Mouse (Mus musculus) WW6 (cell line): ENCODE data around the gene Klhl33.
"Not testable (repeated sequence)": the region's sequence is repeated elsewhere in the genome, so short reads cannot be mapped to it uniquely, and the experiment has no call there.

Experiments
- DNase-seq: peaks from one replicate; pipeline ENCODE4 v3.0.0-alpha.2; 2013; ENCODE audit warnings: low read depth, low spot score

Gene Klhl33

DNA sequence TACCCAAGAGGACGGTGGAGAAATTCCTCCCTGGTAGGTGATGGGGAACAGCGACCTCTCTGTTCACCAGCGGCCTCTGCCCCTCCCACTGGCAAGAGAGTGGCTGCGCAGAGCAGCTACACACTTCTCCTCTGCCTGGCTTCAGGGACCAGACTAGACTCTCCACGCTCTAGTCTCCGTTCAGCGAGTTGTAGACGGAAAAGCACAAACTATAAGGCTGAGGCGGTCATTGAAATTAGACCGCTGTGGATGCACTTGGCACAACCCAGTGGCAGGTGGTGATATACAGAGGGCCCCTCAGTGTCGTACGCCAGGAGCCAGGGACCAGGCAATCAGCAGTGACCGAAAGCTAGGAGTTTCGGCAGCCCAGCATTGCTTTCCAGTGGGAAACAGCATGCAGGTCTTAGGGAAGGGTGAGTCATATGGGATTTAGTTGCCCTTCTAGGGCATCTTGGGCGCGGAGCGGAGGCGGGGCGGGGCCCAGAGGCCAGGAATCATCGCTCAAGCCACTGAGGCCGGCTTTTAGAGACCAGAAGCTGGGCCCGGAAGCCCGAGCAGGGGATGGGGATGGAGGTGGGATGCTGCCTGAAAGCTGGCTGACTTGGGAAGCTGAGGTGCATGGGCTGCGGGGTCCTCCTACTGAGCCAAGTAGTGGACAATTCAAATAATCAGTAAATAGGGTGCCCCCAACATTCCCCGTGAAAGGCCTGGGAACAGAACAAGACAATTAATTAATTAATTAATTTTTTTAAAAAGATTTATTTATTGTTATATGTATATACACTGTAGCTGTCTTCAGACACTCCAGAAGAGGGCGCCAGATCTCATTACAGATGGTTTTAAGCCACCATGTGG, 6.9 kb upstream of the Klhl33 start:
- peak; percentile 57 for DNase-seq

DNA sequence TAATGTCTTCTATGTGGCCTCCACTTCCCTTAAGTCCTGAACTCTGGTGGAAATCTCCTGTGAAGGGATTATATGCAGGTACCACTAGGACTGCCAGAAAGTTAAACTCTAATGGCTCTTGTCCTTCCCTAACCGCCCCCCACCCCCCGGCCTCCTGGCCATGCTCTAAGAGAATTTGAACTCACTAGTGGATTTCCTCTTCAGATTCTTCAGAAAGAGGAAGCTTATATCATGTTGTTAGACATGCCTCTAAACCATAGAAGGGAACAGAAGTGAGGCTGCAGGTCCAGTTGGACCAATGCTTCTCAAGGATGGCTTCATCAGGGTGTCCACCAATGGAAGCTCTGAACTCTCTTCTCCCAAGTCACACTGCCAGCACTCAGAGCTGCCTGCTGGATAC, 685 bp upstream of the Klhl33 start:
- DNase-seq = not testable (repeated sequence)

DNA sequence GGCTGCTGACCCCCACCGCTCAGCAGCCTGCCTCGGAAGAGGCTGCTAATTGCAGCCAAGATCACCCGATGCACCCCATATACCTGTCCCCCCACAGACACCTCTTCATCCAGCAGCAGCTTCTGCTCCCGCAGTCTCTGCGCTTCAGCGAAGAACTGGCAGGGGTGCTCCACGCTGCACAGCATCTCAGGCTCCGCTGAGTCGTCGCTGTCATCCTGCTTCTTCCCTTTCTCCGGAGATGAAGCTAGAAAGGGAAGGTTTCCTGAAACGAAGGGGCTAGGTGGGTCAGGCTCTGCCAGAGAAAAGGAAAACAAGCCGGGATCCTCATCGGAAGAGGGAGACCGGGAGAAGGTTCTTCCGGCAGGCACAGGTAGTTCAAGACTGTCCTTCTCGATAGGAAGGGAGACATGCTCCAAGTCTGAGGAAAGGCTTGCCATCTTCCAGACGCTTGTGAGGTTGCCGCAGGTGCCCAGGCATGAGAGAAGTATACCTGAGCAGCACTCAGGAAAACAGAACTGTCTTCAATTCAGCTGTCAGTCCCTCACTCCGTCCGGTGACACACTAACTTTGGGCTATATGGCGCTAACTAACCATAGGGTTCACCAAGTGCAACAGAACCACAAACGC, 447 bp downstream of the Klhl33 start:
- DNase-seq = no peak

DNA sequence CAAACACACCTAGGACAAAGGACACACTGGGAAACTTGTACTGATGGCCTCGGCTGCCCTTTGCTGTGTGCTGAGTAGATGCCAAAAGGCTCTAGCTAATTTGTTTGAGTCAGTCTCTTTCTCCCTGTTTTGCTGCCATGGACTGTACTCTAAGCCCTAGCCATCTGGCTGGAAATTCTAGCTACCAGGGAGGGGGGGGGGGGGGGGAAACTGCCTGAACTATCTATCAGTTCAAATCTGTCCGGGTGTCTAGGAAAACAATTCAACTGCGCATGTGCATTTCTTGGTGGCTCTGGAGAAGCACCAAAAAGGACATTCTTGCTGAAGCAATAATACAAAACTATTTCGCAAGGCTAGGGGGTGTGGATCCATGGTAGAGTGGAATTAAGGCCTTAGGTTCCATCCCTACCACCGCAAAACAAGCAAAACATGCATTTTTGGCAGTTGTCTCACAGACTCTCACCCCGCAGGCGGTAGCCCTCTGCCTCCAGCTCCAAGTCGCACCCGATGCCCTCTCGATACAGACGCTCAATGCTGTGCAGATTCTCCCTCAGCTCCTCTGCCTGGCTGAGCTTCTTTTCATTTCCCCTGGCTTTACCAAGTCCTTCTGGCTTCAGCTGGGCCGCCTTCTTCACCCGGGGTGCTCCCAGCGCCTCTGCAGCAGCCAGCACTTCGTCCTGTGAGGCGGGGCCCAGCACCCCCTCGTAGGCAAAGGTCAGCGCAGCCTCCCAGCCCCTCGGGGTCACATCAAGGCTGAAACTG, 1.1 kb downstream of the Klhl33 start:
- DNase-seq = no peak

DNA sequence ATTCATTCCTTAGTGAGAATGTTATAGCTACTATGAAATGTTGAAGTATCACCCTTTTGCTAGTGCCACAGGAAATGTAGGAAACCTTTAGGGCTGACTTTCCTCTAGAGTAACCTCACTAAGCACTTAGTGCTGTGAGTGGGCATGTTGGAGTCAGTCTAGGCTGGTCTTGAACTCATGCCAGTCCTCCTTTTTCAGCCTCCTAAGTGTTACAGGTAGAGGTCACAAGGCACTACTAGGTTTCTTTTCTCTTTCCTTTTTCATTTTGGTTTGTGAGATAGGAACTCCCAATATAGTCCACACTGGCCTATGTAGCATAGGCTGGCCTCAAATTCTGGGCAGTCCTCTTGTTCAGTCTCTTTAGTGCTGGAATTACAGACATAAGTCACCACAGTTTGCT, 1.9 kb downstream of the Klhl33 start:
- no peak for DNase-seq

DNA sequence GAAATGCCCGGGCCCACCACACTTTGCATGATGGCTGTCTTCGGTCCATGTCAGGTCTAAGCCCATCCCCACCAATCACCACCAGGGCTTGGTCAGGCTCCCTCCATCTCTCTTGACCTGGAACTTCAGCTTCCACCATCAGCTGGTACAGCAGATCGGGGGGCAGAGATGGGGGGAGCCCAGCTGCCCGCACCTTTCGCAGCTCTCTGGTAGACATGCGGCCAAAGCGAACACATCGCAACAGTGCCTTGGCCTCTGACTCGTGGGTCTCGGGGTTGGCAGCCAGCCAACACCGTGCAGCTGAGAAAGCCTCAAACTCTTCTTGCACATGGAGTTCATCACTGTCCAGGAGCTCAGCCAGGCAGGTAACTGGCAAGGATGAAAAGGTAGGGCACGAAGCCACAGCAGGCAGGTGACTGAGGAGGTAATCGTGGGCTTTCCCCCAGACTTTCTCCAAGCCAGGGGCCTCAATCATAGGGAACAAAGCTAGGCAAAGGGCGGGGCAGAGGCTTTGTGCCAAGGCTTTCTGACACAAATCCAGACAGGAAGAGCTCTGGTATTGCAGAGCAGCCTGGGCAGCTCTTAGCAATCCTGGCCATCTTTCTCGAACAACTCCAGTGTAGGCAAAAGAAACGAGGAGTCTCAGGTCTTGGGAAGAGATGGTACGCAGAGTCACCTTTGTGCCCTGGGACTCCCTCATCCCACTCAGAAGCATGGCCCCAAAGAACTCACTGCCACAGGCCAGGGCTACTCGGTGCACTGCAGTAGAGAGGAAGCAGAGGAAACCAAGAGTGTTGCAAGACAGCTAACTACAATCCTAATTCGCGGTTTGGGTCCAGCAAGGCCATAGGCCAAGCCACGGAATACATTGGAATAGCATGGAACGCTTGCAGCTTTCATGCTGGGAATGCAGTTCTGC, 4.5 kb downstream of the Klhl33 start:
- no peak for DNase-seq

DNA sequence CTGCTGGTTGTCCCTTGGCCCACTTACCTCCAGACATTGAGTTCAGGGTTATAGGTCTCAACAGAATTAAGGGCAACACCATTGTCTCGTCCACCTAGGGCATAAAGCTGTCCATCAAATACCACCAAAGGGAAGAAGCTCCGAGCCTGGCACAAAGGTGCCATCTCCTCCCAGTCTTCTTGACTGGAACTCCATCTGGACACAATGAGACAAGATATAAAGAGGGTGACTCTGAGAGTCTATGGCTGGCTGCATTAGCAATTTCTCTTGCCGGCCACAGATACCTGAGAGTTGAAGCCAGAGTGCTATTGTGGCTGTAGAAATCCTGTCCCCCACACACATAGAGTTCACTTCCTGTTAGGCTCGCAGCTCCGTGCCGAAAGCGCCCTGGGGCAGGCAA, 5.2 kb downstream of the Klhl33 start:
- DNase-seq = no peak

DNA sequence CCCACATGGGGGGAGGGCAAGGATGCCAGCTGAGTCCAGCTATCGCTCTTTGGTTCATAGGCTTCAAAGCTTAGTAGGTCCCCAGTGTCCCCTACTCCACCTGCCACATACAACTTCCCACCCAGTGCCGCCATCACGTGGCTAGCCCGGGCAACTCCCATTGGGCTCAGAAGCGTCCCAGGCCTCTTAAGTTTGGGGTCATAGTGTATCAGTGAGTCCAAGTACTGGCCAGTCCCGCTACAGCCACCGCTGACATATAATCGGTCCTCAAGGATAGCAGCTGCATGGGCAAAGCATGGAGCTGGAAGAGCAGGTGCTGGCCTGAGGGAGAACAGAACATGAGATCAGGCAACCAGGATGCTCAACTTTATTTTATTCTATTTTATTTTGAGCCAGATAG, 5.7 kb downstream of the Klhl33 start:
- DNase-seq = no peak

DNA sequence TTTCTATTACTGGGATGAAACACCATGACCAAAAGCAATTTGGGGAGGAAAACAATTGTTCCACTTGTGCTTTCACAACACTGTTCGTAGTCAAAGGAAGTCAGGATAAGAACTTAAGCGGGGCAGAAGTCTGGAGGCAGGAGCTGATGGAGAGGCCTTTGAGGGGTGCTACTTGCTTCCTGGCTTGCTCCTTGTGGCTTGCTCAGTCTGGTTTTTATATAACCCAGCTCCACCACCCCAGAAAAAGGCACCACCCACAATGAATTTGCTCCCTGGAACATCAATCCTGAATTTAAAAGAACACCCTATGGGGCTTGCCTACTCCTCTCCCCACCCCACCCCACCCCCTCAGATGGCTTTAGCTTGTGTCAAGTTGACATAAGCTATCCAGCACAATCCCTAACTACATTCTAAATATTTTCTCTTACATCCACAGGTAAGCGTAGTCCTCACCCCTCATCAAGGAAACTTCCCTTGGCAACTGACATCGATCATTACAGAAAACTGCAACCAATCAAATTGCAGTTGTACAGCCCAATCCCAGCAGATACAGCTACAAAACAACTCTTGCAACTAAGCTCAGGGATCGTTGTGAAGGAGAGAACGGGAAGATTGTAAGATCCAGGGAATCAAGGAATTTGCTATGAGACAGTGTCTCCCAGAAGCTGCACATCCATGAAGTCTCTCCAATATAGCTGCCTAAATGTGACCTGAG, 20.9 kb downstream of the Klhl33 start:
- DNase-seq = no peak

DNA sequence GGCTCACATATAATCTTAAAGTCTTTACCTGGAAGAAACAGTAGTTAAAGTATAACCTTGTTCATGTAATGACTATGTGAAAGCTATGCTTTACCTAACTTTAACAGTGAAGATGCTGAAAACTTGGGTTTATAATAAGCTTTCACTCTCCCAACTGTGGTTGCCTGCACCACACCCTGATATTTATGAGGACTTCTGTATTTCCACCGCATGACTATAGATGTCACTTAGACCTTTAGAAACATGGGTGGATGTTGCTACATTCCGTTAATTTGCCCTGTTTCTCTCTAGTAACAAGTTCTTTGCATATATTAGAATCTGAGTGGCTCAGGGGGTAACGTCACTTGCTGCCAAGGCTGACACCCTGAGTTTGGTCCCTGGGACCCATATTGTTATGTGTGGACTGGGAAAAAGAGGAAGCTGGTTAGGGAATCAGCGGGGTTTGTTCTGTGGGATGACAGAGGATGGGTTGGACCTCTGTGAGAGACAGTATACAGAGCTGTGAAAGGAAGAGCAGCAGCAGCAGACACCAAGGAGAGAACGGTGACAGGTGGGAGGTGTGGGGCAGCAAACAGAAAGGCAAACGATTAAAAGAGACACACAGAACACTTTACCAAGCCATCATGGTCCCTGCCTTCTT, 21.6 kb downstream of the Klhl33 start:
- DNase-seq = no peak

DNA sequence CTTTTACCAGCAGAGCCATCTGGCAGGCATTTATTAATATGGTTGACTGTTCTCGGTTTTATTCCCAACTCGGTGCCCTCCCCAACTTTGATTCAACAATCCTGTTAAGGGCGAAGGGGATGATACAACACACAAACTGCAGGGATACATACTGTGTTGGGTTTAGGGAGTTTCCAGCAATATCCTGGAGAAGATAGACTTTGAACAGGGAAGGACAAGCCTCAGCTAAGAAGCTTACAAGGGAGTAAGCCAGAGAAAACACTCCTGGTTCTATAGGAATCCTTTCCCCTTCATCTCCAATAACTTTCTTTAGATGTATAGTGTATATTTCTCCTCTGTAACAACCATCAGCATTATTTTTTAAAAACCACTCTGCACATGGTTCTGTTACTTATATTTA, 22.1 kb downstream of the Klhl33 start:
- DNase-seq = no peak

DNA sequence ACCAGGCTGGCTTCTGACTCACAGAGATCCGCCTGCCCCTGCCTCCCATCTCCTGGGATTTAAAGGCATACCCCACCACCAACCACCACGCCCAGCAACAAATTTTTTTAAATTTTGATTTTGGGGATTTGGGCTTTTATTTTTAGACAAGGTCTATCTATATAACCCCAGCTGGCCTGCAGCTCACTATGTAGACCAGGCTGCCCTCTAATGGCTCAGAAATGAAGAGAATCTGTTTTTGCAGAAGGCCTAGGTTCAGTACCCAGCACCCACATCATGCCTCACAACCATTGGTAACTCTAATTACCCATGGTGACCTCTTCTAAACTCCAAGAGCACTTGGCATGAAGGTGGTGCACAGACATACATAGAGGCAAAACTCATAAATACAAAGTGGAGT, 26.0 kb downstream of the Klhl33 start:
- no peak for DNase-seq

DNA sequence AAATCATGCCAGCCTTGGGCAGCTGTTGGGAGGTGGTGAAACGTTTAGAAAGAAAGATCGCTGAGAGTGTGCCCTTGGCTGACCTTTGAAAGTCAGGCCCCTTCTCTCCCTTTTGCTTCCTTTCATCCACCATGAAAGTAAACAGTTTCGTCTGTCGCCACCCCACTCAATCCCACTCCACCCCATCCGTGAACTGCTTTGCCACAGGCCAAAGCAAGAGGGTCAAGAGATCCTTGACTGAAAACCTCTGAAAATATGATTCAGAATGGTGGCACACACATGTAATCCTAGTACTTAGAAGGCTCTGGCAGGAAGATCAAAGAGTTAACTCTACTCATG, 26.5 kb downstream of the Klhl33 start:
- no peak for DNase-seq

DNA sequence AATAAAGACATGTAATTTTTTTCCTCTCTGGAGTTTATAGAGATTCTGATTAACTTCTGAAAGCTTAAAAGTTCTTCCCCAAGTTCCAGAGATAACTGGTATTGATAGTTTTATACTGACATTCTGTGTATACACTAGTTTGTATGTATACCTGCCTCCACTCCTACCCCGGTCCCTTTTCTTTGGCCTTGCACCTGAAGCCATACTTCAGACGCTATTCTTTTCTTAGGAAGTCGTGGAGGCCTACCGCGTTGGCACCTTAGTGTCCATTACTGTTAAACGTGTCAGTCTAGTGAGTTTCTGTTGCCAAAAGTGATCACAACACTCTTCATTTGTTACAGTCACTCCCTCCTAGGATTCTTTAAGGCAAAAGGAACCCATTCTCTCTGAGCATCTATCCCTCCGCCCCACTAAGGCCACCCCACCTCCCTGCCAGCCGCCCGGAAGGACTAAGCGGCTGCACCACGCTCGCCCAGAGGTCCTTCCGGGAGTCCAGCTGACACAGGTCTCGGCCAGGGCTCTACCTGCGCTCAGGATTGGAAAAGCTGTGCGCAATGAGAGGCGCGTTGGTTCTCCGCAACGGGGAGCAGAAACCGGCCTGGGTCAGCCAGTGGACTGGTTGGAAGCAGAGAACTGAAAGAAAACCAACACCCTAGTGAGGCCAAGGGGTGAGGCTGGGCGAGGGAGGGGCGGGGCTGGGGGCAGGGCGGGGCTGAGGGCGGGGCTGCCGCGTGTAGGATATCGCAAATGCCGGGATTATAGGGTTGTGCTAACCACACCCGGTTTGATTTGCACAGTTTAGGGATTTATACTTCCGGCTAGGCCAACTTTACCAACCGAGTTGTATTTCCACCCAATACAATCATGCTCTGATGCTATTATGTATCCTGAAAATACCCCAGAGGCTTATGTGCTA, 27.2 kb downstream of the Klhl33 start, which contains the start of gene Tep1:
Tep1 (minus strand) TSS at position 672 of the 916 bp plus-strand sequence.
- DNase-seq = peak; percentile 70

DNA sequence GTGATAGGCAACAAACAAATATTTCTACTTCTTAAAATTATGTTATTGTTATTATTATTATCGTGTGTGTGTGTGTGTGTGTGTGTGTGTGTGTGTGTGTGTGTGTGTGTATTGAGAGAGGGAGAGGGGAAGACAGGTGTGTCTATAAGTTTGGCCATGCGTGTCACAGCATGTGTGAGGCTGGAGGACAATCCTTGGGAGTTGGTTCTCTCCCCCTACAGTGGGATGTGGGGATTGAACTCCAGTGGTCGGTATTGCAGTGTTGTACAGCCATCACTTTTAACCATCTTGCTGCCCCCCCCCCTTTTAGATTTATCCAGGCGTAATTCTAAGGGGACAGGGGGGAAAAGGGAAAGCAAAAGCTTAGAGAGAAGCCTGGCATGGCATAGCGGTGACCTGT, 28.7 kb downstream of the Klhl33 start:
- DNase-seq = no peak

DNA sequence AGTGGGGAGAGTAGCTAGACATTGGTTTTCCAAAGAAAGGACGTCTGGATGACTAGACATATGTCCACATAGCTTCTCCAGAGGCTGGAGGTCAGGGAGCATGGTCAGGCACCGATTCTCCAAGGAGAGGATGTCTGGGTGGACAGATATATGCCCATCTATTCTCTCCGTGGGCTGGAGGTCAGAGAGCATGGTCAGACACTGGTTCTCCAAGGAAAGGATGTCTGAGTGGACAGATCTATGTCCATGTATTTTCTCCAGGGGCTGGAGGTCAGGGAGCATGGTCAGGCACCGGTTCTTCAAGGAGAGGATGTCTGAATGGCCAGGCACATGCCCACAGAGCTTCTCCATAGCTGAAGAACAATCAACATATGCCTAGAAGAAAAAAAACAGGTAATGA, 29.1 kb downstream of the Klhl33 start:
- DNase-seq = no peak

DNA sequence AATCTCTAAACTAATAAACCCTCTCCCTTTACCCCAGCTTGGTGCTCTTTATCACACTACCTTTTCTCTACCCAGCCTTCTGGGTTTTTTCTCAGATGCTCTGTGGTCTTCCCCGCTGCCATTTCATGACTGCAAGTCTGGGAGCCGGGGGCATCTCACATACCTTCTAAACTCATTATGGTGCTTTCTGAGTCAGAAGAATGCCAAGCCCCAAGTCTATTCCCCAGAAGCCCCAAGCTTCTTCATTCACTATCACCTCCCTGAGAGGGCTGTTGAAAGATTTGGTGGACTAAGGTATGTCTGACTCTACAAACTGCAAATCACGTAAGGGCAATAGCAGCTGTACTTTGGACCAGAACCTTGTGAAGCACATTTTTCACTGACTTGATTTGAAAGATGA, 30.3 kb downstream of the Klhl33 start:
- no peak for DNase-seq

DNA sequence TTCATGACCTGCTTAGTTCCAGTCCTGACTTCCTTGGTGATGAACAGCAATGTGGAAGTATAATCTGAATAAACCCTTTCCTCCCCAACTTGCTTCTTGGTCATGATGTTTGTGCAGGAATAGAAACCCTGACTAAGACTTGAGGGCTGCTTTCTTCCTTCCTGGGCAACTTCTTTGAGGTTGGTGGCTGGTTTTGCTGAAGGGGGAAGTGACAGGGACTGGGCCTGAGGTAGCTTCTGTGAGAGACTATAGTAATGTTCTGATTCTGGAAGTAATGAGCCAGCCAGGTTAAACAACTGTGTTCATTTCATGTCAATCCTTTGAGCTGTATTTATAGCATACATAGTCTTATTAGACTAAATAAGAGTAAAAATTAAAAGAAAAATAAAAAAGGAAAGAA, 32.3 kb downstream of the Klhl33 start:
- not testable (repeated sequence) for DNase-seq

DNA sequence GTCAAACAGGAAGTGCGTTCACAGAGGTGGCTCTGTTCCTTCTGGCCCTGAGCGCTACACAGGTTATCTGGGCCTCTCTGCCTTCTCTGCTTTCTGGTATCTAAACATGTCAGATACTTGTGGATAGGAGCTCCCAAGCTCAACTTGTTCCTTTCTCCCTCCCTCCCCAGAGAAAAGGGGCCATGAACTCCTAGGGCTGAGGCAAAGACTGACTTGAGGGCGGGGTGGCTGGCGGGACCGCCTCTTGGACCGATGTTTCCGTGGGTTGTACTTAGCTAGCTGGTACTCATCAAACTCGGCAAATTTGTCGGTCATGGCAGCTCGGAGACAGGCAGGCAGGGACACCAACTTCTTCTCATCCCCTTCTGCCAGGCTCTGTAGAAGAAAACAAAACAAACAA, 34.7 kb downstream of the Klhl33 start:
- no peak for DNase-seq
